Mouse (Mus musculus) forebrain, postnatal 0 days (tissue): ENCODE measurements around the gene Atp10a. TPM values are rescaled to one million over a fixed set of nuclear protein-coding genes. Genes with fewer than 3 reads are reported as not detected.

ENCODE experiments used
- ATAC-seq: fragments of 200-750 bp; cut with Nextera tagmentation; 2 replicates; pipeline ENCODE4 v1.8.0; 2017; ENCODE audit warnings: mild to moderate bottlenecking, moderate library complexity
- DNase-seq: peaks from one replicate; pipeline ENCODE4 v3.0.0-alpha.2; 2015
- H3K27ac ChIP-seq: fragments of 300-500 bp; sonication (generic); 2 replicates; pipeline ENCODE4 v1.5.1; 2014; ENCODE audit warnings: low read depth, mild to moderate bottlenecking, antibody characterized with exemption, low read length, moderate library complexity, mixed read lengths
- H3K27me3 ChIP-seq: fragments of 300-500 bp; sonication (generic); 2 replicates; pipeline ENCODE4 v1.6.1; 2014; ENCODE audit warnings: mild to moderate bottlenecking, low read length, mixed read lengths; ENCODE audit not compliant: insufficient read depth
- H3K36me3 ChIP-seq: fragments of 300-500 bp; sonication (generic); 2 replicates; pipeline ENCODE4 v1.6.1; 2014; ENCODE audit warnings: mild to moderate bottlenecking, moderate library complexity; ENCODE audit not compliant: insufficient read depth
- H3K4me1 ChIP-seq: fragments of 300-500 bp; sonication (generic); 2 replicates; pipeline ENCODE4 v1.6.1; 2014; ENCODE audit warnings: antibody characterized with exemption; ENCODE audit not compliant: insufficient read depth
- H3K4me2 ChIP-seq: fragments of 300-500 bp; sonication (generic); 2 replicates; pipeline ENCODE4 v1.6.1; 2014; ENCODE audit warnings: low read depth, mild to moderate bottlenecking, moderate library complexity
- H3K4me3 ChIP-seq: fragments of 300-500 bp; sonication (generic); 2 replicates; pipeline ENCODE4 v1.5.1; 2014; ENCODE audit warnings: low read depth, low read length, mixed read lengths
- H3K9ac ChIP-seq: fragments of 300-500 bp; sonication (generic); 2 replicates; pipeline ENCODE4 v1.6.1; 2014; ENCODE audit warnings: mild to moderate bottlenecking
- H3K9me3 ChIP-seq: fragments of 300-500 bp; sonication (generic); 2 replicates; pipeline ENCODE4 v1.6.1; 2016; ENCODE audit warnings: low read length
- CTCF ChIP-seq: sonication (generic); IDR thresholded peaks from 2 replicates; pipeline ENCODE4 v1.5.1; 2016; ENCODE audit warnings: antibody characterized with exemption, control low read depth, low read depth
- WGBS: fragments of 180-500 bp; shearing (Covaris S2); extraction: QIAGEN DNeasy Blood & Tissue Kit; methylation state at CpG from one replicate; pipeline ENCODE4 v1.1.7; 2014; 5-methylcytosine and 5-hydroxymethylcytosine counted together
- polyA plus RNA-seq: library from polyadenylated mRNA; unstranded; fragments of >200 nt; fragmentation: Nextera tagmentation; extraction: Ambion mirVana; gene quantifications from 2 replicates; pipeline ENCODE4 v1.2.1, GENCODE M21; 2015
- total RNA-seq: library from RNA; depleted of rRNA; stranded (reverse); fragments of >200 nt; gene quantifications from 2 replicates; pipeline ENCODE4 v1.2.3, GENCODE M21; 2014

Atp10a gene
- total and polyA plus RNA-seq, 2 experiments from 2014 or later: 0.70 to 4.8 TPM

GRCm38 (mm10) chr7:58779146-58779545 lies 123.2 kb downstream of the Atp10a start:
- no peak overlapping the region for H3K4me2 ChIP-seq
- H3K9ac ChIP-seq: no peak overlapping the region
- DNase-seq (no peak), ATAC-seq (no peak)
- no peak for TF ChIP-seq CTCF
- H3K4me3 ChIP-seq: no peak overlapping the region
- no peaks in the 10 kb centered on the region for H3K27me3 ChIP-seq
- no peak overlapping the region for H3K27ac ChIP-seq
- H3K4me1 ChIP-seq: no peaks in the 10 kb centered on the region
- H3K9me3 ChIP-seq: no peaks in the 10 kb centered on the region
- no peaks in the 10 kb centered on the region for H3K36me3 ChIP-seq

- no peaks in the 10 kb centered on the region for H3K27me3 ChIP-seq
- H3K36me3 ChIP-seq: no peaks in the 10 kb centered on the region
- no peak overlapping the region for H3K4me2 ChIP-seq
- H3K4me3 ChIP-seq: no peak overlapping the region
- no peak overlapping the region for H3K9ac ChIP-seq
- ATAC-seq (peak; percentile 75), DNase-seq (peak; percentile 44)
- 63% methylated on average over 4 of the region's 4 CpGs for WGBS
- H3K4me1 ChIP-seq: peaks cover 11% of the 10 kb centered on the region
- TF ChIP-seq CTCF: no peak
- H3K9me3 ChIP-seq: no peaks in the 10 kb centered on the region
- H3K27ac ChIP-seq: peak overlapping the region; percentile 51; the same call in 1 of the 2 replicates
These were observed 131.0 kb downstream of the Atp10a start for GRCm38 (mm10) chr7:58786986-58787385.

DNA sequence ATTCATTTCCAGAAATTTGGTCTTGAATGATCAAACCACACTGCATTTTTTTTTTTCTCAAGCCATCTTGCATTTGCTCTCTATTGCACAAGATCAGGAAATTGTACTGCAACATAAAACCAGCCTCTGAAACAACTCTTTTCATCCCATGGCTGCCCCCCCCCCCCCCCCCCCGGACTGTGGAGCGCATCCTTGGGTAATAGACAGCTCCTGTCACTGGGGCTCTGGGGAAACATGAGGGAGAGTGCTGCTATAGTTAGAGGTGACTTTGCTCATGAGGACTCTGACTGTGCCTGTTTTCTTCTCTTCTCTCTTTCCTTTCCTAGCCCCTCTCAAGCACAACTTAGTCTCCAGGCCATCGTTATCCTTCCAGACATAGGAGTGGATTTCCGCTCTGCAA lies 131.6 kb downstream of the Atp10a start:
- WGBS: 26% methylated on average over 2 of the region's 4 CpGs
- no peak overlapping the region for H3K27ac ChIP-seq

DNA sequence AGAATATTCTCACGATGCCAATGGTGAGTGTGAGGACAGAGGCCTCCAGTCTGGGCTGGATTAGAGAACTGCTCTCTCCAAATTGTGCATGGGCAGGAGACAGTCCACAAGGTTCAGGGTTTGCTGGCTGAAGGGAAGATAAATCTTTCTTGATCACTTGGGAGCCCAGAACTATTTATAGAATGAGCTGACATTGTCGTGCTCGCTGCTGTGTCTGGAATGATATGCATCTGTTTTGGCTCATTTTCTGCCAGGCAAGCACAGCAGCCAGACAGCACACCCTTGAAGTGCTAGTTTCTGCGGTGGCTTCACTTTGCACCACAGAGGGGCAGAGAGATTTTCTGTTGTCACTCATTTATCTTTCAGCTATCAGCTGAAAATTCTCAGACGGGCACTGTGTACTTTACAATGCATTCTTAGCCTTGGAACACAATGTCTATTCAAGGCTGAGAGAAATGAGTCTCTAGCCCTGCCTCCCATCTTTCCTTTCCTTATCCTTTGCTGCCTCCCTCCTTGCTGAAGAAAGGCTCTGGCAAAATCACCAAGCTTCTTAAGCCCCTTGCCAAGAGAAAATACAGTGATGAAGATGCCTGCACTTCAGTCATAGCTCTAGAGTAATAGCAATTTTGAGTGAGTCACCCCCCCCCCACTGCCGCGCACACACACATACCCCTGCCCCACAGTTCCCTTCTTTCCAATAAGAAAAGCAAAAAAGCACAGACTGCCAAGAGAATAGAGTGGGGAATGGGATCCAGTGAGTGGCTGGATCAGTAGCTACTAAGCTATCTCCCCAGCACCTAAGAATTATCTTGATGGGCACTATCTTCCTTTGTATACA lies 132.7 kb downstream of the Atp10a start:
- 35% methylated on average over 7 of the region's 7 CpGs for WGBS
- Histone ChIP-seq H3K27me3 (no peaks in the 10 kb centered on the region), H3K9me3 (no peaks in the 10 kb centered on the region), H3K9ac (no peak overlapping the region), H3K4me2 (no peak overlapping the region), H3K4me3 (no peak overlapping the region), H3K4me1 (peaks cover 11% of the 10 kb centered on the region), H3K36me3 (no peaks in the 10 kb centered on the region), H3K27ac (peak overlapping the region; percentile 64)
- peak; percentile 61 for DNase-seq
- TF ChIP-seq CTCF: 0 out of 2 replicates have a peak, but pooled peaks have one; percentile 6
- peak; percentile 78 for ATAC-seq

More for the DNA sequence above, 131.6 kb downstream of the Atp10a start:
- no peak for TF ChIP-seq CTCF
- DNase-seq (no peak), ATAC-seq (no peak)
- Histone ChIP-seq H3K9me3 (no peaks in the 10 kb centered on the region), H3K4me3 (no peak overlapping the region), H3K36me3 (no peaks in the 10 kb centered on the region), H3K4me1 (peaks cover 11% of the 10 kb centered on the region), H3K27me3 (no peaks in the 10 kb centered on the region), H3K9ac (no peak overlapping the region), H3K4me2 (no peak overlapping the region)

DNA sequence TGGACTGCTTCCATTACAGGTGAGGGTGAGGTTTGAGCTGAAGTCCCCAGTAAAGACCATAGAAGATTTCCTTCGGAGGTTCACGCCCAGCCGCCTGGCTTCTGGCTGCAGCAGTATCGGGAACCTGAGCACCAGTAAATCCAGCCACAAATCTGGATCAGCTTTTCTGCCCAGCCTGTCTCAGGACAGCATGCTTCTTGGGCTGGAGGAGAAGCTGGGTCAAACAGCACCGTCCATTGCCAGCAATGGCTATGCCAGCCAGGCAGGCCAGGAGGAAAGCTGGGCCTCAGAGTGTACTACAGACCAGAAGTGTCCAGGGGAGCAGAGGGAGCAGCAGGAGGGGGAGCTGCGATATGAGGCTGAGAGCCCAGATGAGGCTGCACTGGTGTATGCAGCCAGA lies 141.3 kb downstream of the Atp10a start:
- no peak overlapping the region for H3K9ac ChIP-seq
- no peaks in the 10 kb centered on the region for H3K27me3 ChIP-seq
- no peaks in the 10 kb centered on the region for H3K4me1 ChIP-seq
- WGBS: 96% methylated on average over 6 of the region's 6 CpGs
- H3K4me2 ChIP-seq: no peak overlapping the region
- no peak overlapping the region for H3K4me3 ChIP-seq
- no peak for ATAC-seq
- no peaks in the 10 kb centered on the region for H3K36me3 ChIP-seq
- H3K27ac ChIP-seq: no peak overlapping the region
- DNase-seq: no peak
- no peak for TF ChIP-seq CTCF
- H3K9me3 ChIP-seq: no peaks in the 10 kb centered on the region

DNA sequence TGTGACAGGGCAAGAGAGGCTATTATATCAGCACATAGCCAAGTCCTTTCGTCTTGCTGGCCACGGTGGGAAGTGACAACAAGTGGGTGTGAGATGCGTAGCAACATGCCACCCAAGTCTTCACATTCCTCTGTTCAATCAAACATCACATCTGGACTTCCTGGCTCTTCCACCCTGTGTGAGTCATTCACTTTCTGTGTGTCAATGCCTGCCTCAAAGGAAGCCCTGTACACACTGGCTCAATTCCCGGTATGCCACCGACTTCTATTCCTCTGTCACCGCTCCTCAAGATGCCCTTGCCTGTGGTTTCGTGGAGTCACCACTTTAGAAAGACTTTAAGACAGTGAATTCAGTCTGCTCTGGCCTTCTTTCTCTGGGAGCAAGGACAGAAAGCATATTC lies 144.9 kb downstream of the Atp10a start:
- 78% methylated on average over 7 of the region's 7 CpGs for WGBS
- TF ChIP-seq CTCF: no peak
- ATAC-seq (0 out of 2 replicates have a peak, but pooled peaks have one; percentile 23), DNase-seq (no peak)
- Histone ChIP-seq H3K36me3 (no peaks in the 10 kb centered on the region), H3K4me1 (no peaks in the 10 kb centered on the region), H3K9me3 (no peaks in the 10 kb centered on the region), H3K27ac (no peak overlapping the region), H3K4me2 (no peak overlapping the region), H3K27me3 (no peaks in the 10 kb centered on the region), H3K9ac (no peak overlapping the region), H3K4me3 (no peak overlapping the region)

DNA sequence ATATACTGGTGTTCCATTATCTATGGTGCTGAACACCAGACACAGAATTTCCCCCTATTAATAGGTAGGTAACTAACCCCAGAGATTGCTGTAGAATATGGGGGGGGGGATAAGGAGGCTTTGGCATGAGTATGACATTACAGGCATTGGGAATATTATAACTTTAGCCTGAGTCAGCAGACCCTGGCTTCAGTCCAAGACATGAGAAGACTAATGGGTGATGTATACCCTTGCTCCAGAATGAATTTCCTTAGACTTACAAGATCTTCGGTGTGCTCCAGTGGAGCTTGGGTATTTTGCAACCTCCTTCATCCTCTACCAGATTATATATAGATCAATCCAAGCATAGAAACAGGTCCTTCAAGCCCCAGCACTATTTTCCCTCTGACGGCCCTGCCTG lies 145.8 kb downstream of the Atp10a start:
- no peaks in the 10 kb centered on the region for H3K27me3 ChIP-seq
- 90% methylated on average over 2 of the region's 2 CpGs for WGBS
- H3K4me2 ChIP-seq: no peak overlapping the region
- no peaks in the 10 kb centered on the region for H3K36me3 ChIP-seq
- TF ChIP-seq CTCF: no peak
- H3K4me1 ChIP-seq: no peaks in the 10 kb centered on the region
- no peak overlapping the region for H3K9ac ChIP-seq
- ATAC-seq: no peak
- H3K9me3 ChIP-seq: no peaks in the 10 kb centered on the region
- H3K27ac ChIP-seq: no peak overlapping the region
- H3K4me3 ChIP-seq: no peak overlapping the region
- no peak for DNase-seq
